Mouse (Mus musculus) erythroblast, embryonic 14.5 days (primary cell): Measurements from ENCODE around the gene Cadps.

Experiments
- GATA1 ChIP-seq: IDR thresholded peaks from 2 replicates; pipeline ENCODE4 v1.6.1; 2012; ENCODE audit warnings: low read length, inconsistent platforms, mixed read lengths
- TAL1 ChIP-seq: IDR thresholded peaks from 3 replicates; pipeline ENCODE4 v1.6.1; 2012; ENCODE audit warnings: low read length, inconsistent platforms, mixed read lengths

GRCm38 (mm10) chr14:12801100-12801499 is 21.8 kb downstream of the Cadps start:
- no peak for TF ChIP-seq TAL1
- TF ChIP-seq GATA1: no peak
